Mouse (Mus musculus) left cerebral cortex, adult 8-10 months (tissue): ENCODE data around the gene Gprc5c. TPM values are rescaled to one million over a fixed set of nuclear protein-coding genes. Genes with fewer than 3 reads are reported as not detected.
"Not testable (repeated sequence)": the region's sequence is repeated elsewhere in the genome, so short reads cannot be mapped to it uniquely, and the experiment has no call there.

Experiments used
- DNase-seq, 2 experiments: peaks; one replicate each; pipeline ENCODE4 v3.0.0; 2022; ENCODE audit warnings: low spot score in 2 of 2
- total RNA-seq, 4 experiments: library from RNA; stranded (reverse); gene quantifications; 2 replicates each; pipeline ENCODE4 v1.2.4; 2022

Gene Gprc5c
- total RNA-seq, 4 experiments from 2014 or later, result 4.6 to 5.6 (median 5.4) TPM

GRCm38 (mm10) chr11:114907567-114907966 is 56.6 kb downstream of the Gprc5c start:
- no peak for DNase-seq

GRCm38 (mm10) chr11:114908086-114908485 is 57.1 kb downstream of the Gprc5c start:
- DNase-seq, result no peak

- not testable (repeated sequence) for DNase-seq
Observed at GRCm38 (mm10) chr11:114909538-114909937, 58.6 kb downstream of the Gprc5c start.

GRCm38 (mm10) chr11:114912847-114913246 is 61.9 kb downstream of the Gprc5c start:
- DNase-seq, result peak; percentile 42 to 73

- no peak for DNase-seq
Observed at GRCm38 (mm10) chr11:114914978-114915377, 64.0 kb downstream of the Gprc5c start.

- DNase-seq, result no peak
Observed at GRCm38 (mm10) chr11:114917120-114917519, 66.2 kb downstream of the Gprc5c start.

Other genes starting within 250 kb of the Gprc5c start
- 1,000 to 10,000 TPM in 2 of 4 experiments, 100 to 1,000 TPM in 2; 852 to 1,038 (median 940) TPM for gene Rpl38, start 182.6 kb upstream of the Gprc5c start, total RNA-seq
- 10 to 100 TPM; 35.6 to 41.8 (median 38.0) TPM for gene Ttyh2, start 175.7 kb upstream of the Gprc5c start, total RNA-seq
- gene Dnaic2, start 123.7 kb upstream of the Gprc5c start, total RNA-seq, result 1 to 10 TPM; 1.7 to 3.0 (median 2.5) TPM
- gene Kif19a, start 85.8 kb upstream of the Gprc5c start, total RNA-seq, result 1 to 10 TPM; 2.4 to 3.4 (median 3.1) TPM
- 10 to 100 TPM; 21.5 to 28.4 (median 23.1) TPM for gene Btbd17, start 55.2 kb upstream of the Gprc5c start, total RNA-seq
- gene Gpr142, start 52.2 kb upstream of the Gprc5c start, total RNA-seq, result not detected
- under 1 TPM; 0.40 to 0.87 (median 0.73) TPM for gene Cd300a, start 38.9 kb downstream of the Gprc5c start, total RNA-seq
- not detected for gene Cd300lb, start 83.2 kb downstream of the Gprc5c start, total RNA-seq
- gene Cd300c, start 118.0 kb downstream of the Gprc5c start, total RNA-seq, result not detected
- gene Cd300ld, start 138.8 kb downstream of the Gprc5c start, total RNA-seq, result under 1 TPM in 2 of 4 experiments, not detected in 2; 0.21 to 0.46 TPM
- gene Cd300c2, start 150.7 kb downstream of the Gprc5c start, total RNA-seq, result 10 to 100 TPM in 2 of 4 experiments, 1 to 10 TPM in 2; 3.7 to 15.1 (median 8.1) TPM
- not detected for gene Cd300ld2, start 165.0 kb downstream of the Gprc5c start, total RNA-seq
- gene Cd300ld4, start 175.9 kb downstream of the Gprc5c start, total RNA-seq, result 1 to 10 TPM in 2 of 4 experiments, under 1 TPM in 1, not detected in 1; 0.46 to 1.6 (median 1.1) TPM
- gene Cd300ld5, start 186.6 kb downstream of the Gprc5c start, total RNA-seq, result 1 to 10 TPM; 1.1 to 2.3 (median 1.2) TPM
- gene Cd300ld3, start 197.3 kb downstream of the Gprc5c start, total RNA-seq, result 1 to 10 TPM in 2 of 4 experiments, not detected in 2; 1.3 to 2.8 TPM
- gene Cd300e, start 211.0 kb downstream of the Gprc5c start, total RNA-seq, result under 1 TPM; 0.16 to 0.74 (median 0.44) TPM
- 1 to 10 TPM; 3.3 to 6.1 (median 4.8) TPM for gene Rab37, start 240.3 kb downstream of the Gprc5c start, total RNA-seq